Mouse (Mus musculus) heart, adult 2 months (tissue): ENCODE results near the gene Kcnma1. TPM values are rescaled to one million over a fixed set of nuclear protein-coding genes. Genes with fewer than 3 reads are reported as not detected.

ENCODE experiments used
- DNase-seq, 2 experiments: peaks; one replicate each; pipeline ENCODE4 v3.0.0; 2021
- H3K27ac ChIP-seq: fragments of 200-600 bp; 2 replicates; pipeline ENCODE4 v1.8.1; 2022
- H3K27me3 ChIP-seq: fragments of 200-500 bp; 2 replicates; pipeline ENCODE4 v1.6.1; 2012; ENCODE audit warnings: mild to moderate bottlenecking, low read length, inconsistent platforms, mixed read lengths; ENCODE audit not compliant: control insufficient read depth, insufficient read depth
- H3K36me3 ChIP-seq: fragments of 200-500 bp; 2 replicates; pipeline ENCODE4 v1.6.1; 2012; ENCODE audit warnings: low read length, inconsistent platforms; ENCODE audit not compliant: control insufficient read depth, insufficient read depth
- H3K4me1 ChIP-seq: fragments of 200-500 bp; 2 replicates; pipeline ENCODE4 v1.6.1; 2011; ENCODE audit warnings: low read length; ENCODE audit not compliant: control insufficient read depth, insufficient read depth
- H3K4me3 ChIP-seq: fragments of 200-600 bp; 2 replicates; pipeline ENCODE4 v1.8.1; 2022
- H3K79me2 ChIP-seq: fragments of 200-500 bp; replicated peaks from 2 replicates; pipeline ENCODE4 v1.6.1; 2012; ENCODE audit warnings: mild to moderate bottlenecking, inconsistent platforms, low read length, moderate library complexity, mixed read lengths; ENCODE audit not compliant: control insufficient read depth, insufficient read depth
- H3K9ac ChIP-seq: fragments of 200-500 bp; 2 replicates; pipeline ENCODE4 v1.6.1; 2012; ENCODE audit warnings: low read depth, mild to moderate bottlenecking, control low read depth, inconsistent platforms, low read length, mixed read lengths
- CTCF ChIP-seq: fragments of 200-600 bp; IDR thresholded peaks from 2 replicates; pipeline ENCODE4 v1.8.1; 2022; ENCODE audit warnings: antibody characterized with exemption, mild to moderate bottlenecking, moderate library complexity
- EP300 ChIP-seq: fragments of 200-500 bp; IDR thresholded peaks from 2 replicates; pipeline ENCODE4 v1.6.1; 2011; ENCODE audit warnings: low read depth, low read length, control low read depth; ENCODE audit not compliant: insufficient read depth
- POLR2A ChIP-seq: fragments of 200-500 bp; IDR thresholded peaks from 2 replicates; pipeline ENCODE4 v1.6.1; 2011; ENCODE audit warnings: mild to moderate bottlenecking, low read depth, low read length, control low read depth; ENCODE audit not compliant: insufficient read depth
- WGBS: fragments of 180-500 bp; shearing (Covaris S2); methylation state at CpG from one replicate; pipeline ENCODE4 v1.1.7; 2018; 5-methylcytosine and 5-hydroxymethylcytosine counted together
- intact Hi-C: fragments of 180-260 bp; cut with DNase I; formaldehyde crosslinking; loops from one replicate; pipeline ENCODE4 v1.15.1; 2025
- polyA plus RNA-seq: library from polyadenylated mRNA; depleted of rRNA; stranded (reverse); fragments of >200 nt; gene quantifications from 2 replicates; pipeline ENCODE4 v1.2.3, GENCODE M21; 2012
- total RNA-seq, 2 experiments: library from RNA; stranded (reverse); gene quantifications; 2 replicates each; pipeline ENCODE4 v1.2.3; 2021

Gene Kcnma1
- total and polyA plus RNA-seq, 3 experiments, result 0.66 to 0.84 (median 0.78) TPM

DNA sequence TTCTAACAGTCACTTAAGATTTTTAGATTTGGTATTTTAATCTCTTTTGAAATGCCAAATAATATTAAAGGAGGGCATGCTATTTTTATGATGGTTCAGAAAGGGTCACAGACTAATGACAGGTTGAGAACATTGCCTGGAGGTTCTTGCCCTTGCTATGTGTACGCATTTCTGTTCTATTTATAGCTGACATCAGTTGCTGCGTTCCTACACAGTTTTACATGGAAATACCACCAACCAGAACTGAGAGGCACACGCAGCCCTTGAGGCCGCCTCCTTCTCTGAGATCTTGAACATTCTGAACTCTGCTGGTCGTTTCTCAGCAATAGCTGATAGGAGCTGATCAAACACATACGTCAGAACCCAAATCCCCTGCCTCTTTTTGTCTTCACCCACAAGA, 387.4 kb downstream of the Kcnma1 start:
- Histone ChIP-seq H3K4me3 (no peak overlapping the region), H3K27ac (no peak overlapping the region), H3K9ac (no peak overlapping the region), H3K4me1 (no peaks in the 10 kb centered on the region), H3K36me3 (no peaks in the 10 kb centered on the region), H3K79me2 (no peaks in the 10 kb centered on the region), H3K27me3 (no peaks in the 10 kb centered on the region)
- no peak for DNase-seq
- intact Hi-C loops, result no loop called here
- TF ChIP-seq CTCF (no peak), POLR2A (no peak), EP300 (no peak)
- 49% methylated on average over 6 of the region's 6 CpGs for WGBS

DNA sequence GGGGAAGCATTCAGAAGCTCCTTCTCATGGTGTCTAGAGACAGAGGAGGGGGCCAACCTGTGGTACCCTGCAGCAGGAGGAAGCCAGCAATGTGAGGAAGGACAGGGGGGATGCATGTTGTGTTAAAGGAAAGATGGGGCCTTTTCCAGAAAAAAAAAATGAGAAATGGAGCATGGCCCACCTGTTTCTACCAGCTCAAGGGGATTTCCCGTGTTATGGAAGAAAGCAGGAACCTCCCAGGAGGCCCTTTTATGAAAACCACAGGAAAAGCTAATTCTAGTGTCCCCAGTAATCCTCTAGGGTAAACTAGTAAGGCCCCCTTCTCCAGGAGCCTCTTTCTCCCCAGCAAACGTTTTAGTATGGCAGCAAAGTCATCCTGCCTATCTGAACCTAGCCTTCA, 388.2 kb downstream of the Kcnma1 start:
- no peaks in the 10 kb centered on the region for H3K36me3 ChIP-seq
- H3K79me2 ChIP-seq, result no peaks in the 10 kb centered on the region
- no peak overlapping the region for H3K9ac ChIP-seq
- WGBS, result 49% methylated on average over 2 of the region's 2 CpGs
- H3K27me3 ChIP-seq, result no peaks in the 10 kb centered on the region
- no peak for DNase-seq
- H3K4me1 ChIP-seq, result no peaks in the 10 kb centered on the region
- H3K27ac ChIP-seq, result no peak overlapping the region
- no peak for TF ChIP-seq EP300
- TF ChIP-seq POLR2A, result no peak
- TF ChIP-seq CTCF, result no peak
- intact Hi-C loops, result no loop called here
- H3K4me3 ChIP-seq, result no peak overlapping the region

- 79% methylated on average over 6 of the region's 6 CpGs for WGBS
- H3K9ac ChIP-seq, result no peak overlapping the region
- no peaks in the 10 kb centered on the region for H3K27me3 ChIP-seq
- H3K79me2 ChIP-seq, result no peaks in the 10 kb centered on the region
- no peak overlapping the region for H3K27ac ChIP-seq
- intact Hi-C loops, result no loop called here
- H3K36me3 ChIP-seq, result no peaks in the 10 kb centered on the region
- TF ChIP-seq CTCF, result no peak
- TF ChIP-seq POLR2A, result no peak
- no peak for TF ChIP-seq EP300
- no peaks in the 10 kb centered on the region for H3K4me1 ChIP-seq
- H3K4me3 ChIP-seq, result no peak overlapping the region
- no peak for DNase-seq
Measured at GRCm38 (mm10) chr14:23625436-23625835, 388.9 kb downstream of the Kcnma1 start.

DNA sequence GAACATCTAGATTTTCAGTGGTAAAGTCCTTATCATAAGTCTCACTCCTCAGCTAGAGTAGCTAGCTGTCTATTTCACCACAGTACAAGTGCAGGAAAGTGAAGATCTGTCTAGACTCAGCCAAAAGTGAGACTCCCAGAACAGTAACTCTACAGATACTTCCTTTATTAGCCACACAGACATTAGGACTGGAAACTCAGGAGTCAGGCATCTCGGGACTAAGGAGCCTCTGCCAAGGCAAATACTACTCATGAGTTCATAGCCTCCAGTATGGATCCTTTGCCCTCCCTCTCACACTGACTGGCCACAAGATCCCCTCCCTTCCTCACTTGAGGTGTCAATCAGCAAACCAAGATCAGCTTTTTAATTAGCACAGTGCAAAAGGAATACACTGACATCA, 389.8 kb downstream of the Kcnma1 start:
- intact Hi-C loops, result no loop called here
- no peaks in the 10 kb centered on the region for H3K27me3 ChIP-seq
- H3K4me3 ChIP-seq, result no peak overlapping the region
- TF ChIP-seq POLR2A (no peak), EP300 (no peak), CTCF (no peak)
- H3K4me1 ChIP-seq, result no peaks in the 10 kb centered on the region
- no peak overlapping the region for H3K9ac ChIP-seq
- no peak for DNase-seq
- H3K27ac ChIP-seq, result no peak overlapping the region
- no peaks in the 10 kb centered on the region for H3K79me2 ChIP-seq
- 64% methylated on average over 1 of the region's 1 CpGs for WGBS
- no peaks in the 10 kb centered on the region for H3K36me3 ChIP-seq

DNA sequence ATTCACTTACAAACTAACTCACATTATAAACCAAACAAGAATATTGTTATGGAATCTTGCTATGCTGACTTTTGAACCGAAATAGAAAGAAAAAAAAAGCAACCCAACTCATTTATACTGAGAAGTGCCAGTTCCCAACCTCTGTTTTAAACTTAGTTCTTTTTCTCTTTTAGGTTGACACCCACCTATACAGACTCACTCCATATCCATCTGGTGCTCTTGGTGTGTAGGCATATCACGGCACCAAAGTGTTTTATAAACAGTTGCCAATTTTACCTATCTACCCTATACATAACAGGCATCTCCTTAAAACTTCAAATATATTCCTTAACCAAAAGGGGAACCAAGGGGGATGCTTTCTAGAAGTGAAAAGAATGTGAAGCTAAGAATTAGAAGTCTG, 393.6 kb downstream of the Kcnma1 start:
- Histone ChIP-seq H3K9ac (no peak overlapping the region), H3K4me1 (no peaks in the 10 kb centered on the region), H3K4me3 (no peak overlapping the region), H3K79me2 (no peaks in the 10 kb centered on the region), H3K36me3 (no peaks in the 10 kb centered on the region), H3K27ac (no peak overlapping the region), H3K27me3 (no peaks in the 10 kb centered on the region)
- TF ChIP-seq POLR2A (no peak), EP300 (no peak), CTCF (no peak)
- intact Hi-C loops, result no loop called here
- no peak for DNase-seq
- 86% methylated on average over 2 of the region's 2 CpGs for WGBS

GRCm38 (mm10) chr14:23618973-23619372, 395.3 kb downstream of the Kcnma1 start:
- H3K9ac ChIP-seq, result no peak overlapping the region

More at GRCm38 (mm10) chr14:23618973-23619372, 395.3 kb downstream of the Kcnma1 start:
- intact Hi-C loops, result no loop called here
- no peaks in the 10 kb centered on the region for H3K79me2 ChIP-seq
- H3K36me3 ChIP-seq, result no peaks in the 10 kb centered on the region
- WGBS, result 41% methylated on average over 2 of the region's 2 CpGs
- H3K27ac ChIP-seq, result no peak overlapping the region
- no peak overlapping the region for H3K4me3 ChIP-seq
- DNase-seq, result no peak
- no peak for TF ChIP-seq CTCF
- no peak for TF ChIP-seq POLR2A
- TF ChIP-seq EP300, result no peak
- no peaks in the 10 kb centered on the region for H3K27me3 ChIP-seq
- H3K4me1 ChIP-seq, result no peaks in the 10 kb centered on the region
